Mouse (Mus musculus): ENCODE data around the gene Gm28305. TPM values are rescaled to one million over a fixed set of nuclear protein-coding genes. Genes with fewer than 3 reads are reported as not detected.

The Gm28305 gene
- total RNA-seq (2014; fragmentation: Nextera tagmentation) = not detected in 2 replicates
- total RNA-seq (2017) = not detected in 2 replicates
- not detected in 2 replicates for polyA plus RNA-seq (2012)

DNA sequence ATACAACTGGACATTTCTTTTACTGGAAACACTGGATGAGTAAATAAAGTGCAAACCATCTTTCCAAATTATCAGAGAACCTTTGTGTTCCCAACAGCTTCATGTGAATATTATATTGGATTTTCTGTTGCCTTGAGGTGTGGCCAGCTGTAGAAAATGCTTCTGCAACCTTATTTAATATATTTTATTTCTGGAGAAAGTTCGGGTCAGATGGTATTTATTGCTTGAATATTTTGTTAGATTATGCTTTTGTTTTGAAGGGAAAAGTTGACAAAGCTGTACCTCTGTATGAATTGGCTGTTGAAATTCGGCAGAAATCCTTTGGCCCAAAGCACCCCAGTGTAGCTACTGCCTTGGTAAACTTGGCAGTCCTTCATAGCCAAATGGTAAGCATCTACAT, at the start of gene Gm28305:
Gene Gm28305 (plus strand): TSS at position 301 of the 400 bp plus-strand sequence.
- peaks cover 2% of the 10 kb centered on the region; the same call in 1 of the 2 replicates for H3K27me3 ChIP-seq (ENCODE audit: insufficient read depth, low read length)
- H3K4me1 ChIP-seq (ENCODE audit: insufficient read depth, low read depth, low read length) = 0 out of 2 replicates have a peak, but pooled peaks cover 3% of the 10 kb centered on the region
- peaks cover 2% of the 10 kb centered on the region for H3K36me3 ChIP-seq (replicated peaks)
- no peak for DNase-seq (ENCODE audit: low spot score)
- TF ChIP-seq POLR2AphosphoS5 (IDR thresholded peaks at IDR 0.05; ENCODE audit: insufficient replicate concordance, low read depth, low read length) = no peak
- TF ChIP-seq CTCF (IDR thresholded peaks at IDR 0.05; ENCODE audit: low read depth, low read length) = no peak
- no peak for TF ChIP-seq TAL1 (conservative IDR thresholded peaks at IDR 0.05; ENCODE audit: low read depth, low read length)
- no peak for TF ChIP-seq GATA2 (IDR thresholded peaks at IDR 0.05; ENCODE audit: borderline replicate concordance, low read depth, low read length)
- TF ChIP-seq GATA1 (IDR thresholded peaks at IDR 0.05; ENCODE audit: borderline replicate concordance, low read length) = no peak
- no peak for ATAC-seq (ENCODE audit: extremely low read depth, insufficient number of reproducible peaks, low FRiP score, poor library complexity, severe bottlenecking)
- no peaks in the 10 kb centered on the region for H3K9me3 ChIP-seq (replicated peaks)
- no peak within 1 kb of the TSS for H3K4me3 ChIP-seq (ENCODE audit: low read depth, low read length)

GRCm38 (mm10) chr9:103996496-103996895, 44.0 kb upstream of the Gm28305 start:
- no peaks in the 10 kb centered on the region for H3K9me3 ChIP-seq (replicated peaks)
- no peaks in the 10 kb centered on the region for H3K4me1 ChIP-seq (ENCODE audit: insufficient read depth, low read depth, low read length)
- TF ChIP-seq POLR2AphosphoS5 (IDR thresholded peaks at IDR 0.05; ENCODE audit: insufficient replicate concordance, low read depth, low read length) (no peak), GATA2 (IDR thresholded peaks at IDR 0.05; ENCODE audit: borderline replicate concordance, low read depth, low read length) (no peak), TAL1 (conservative IDR thresholded peaks at IDR 0.05; ENCODE audit: low read depth, low read length) (no peak), CTCF (IDR thresholded peaks at IDR 0.05; ENCODE audit: low read depth, low read length) (no peak), GATA1 (IDR thresholded peaks at IDR 0.05; ENCODE audit: borderline replicate concordance, low read length) (no peak)
- H3K27me3 ChIP-seq (ENCODE audit: insufficient read depth, low read length) = no peaks in the 10 kb centered on the region
- ATAC-seq (ENCODE audit: extremely low read depth, insufficient number of reproducible peaks, low FRiP score, poor library complexity, severe bottlenecking) (peak; percentile 34; the same call in 1 of the 2 replicates), DNase-seq (ENCODE audit: low spot score) (peak; percentile 6)
- no peaks in the 10 kb centered on the region for H3K36me3 ChIP-seq (replicated peaks)
- no peak overlapping the region for H3K4me3 ChIP-seq (ENCODE audit: low read depth, low read length)

GRCm38 (mm10) chr9:104000601-104001000, 39.9 kb upstream of the Gm28305 start:
- DNase-seq (ENCODE audit: low spot score) (no peak), ATAC-seq (ENCODE audit: extremely low read depth, insufficient number of reproducible peaks, low FRiP score, poor library complexity, severe bottlenecking) (no peak)
- H3K27me3 ChIP-seq (ENCODE audit: insufficient read depth, low read length) = peaks cover 4% of the 10 kb centered on the region; the same call in 1 of the 2 replicates
- peaks cover 7% of the 10 kb centered on the region; the same call in 1 of the 2 replicates for H3K4me1 ChIP-seq (ENCODE audit: insufficient read depth, low read depth, low read length)
- H3K36me3 ChIP-seq (replicated peaks) = no peaks in the 10 kb centered on the region
- TF ChIP-seq TAL1 (conservative IDR thresholded peaks at IDR 0.05; ENCODE audit: low read depth, low read length) (no peak), GATA2 (IDR thresholded peaks at IDR 0.05; ENCODE audit: borderline replicate concordance, low read depth, low read length) (no peak), CTCF (IDR thresholded peaks at IDR 0.05; ENCODE audit: low read depth, low read length) (no peak), GATA1 (IDR thresholded peaks at IDR 0.05; ENCODE audit: borderline replicate concordance, low read length) (no peak), POLR2AphosphoS5 (IDR thresholded peaks at IDR 0.05; ENCODE audit: insufficient replicate concordance, low read depth, low read length) (no peak)
- H3K9me3 ChIP-seq (replicated peaks) = peaks cover 12% of the 10 kb centered on the region
- no peak overlapping the region for H3K4me3 ChIP-seq (ENCODE audit: low read depth, low read length)

- Histone ChIP-seq H3K9me3 (replicated peaks) (peaks cover 12% of the 10 kb centered on the region), H3K27me3 (ENCODE audit: insufficient read depth, low read length) (peaks cover 4% of the 10 kb centered on the region; the same call in 1 of the 2 replicates), H3K4me3 (ENCODE audit: low read depth, low read length) (peak within 1 kb of the TSS; percentile 48; the same call in 1 of the 2 replicates), H3K4me1 (ENCODE audit: insufficient read depth, low read depth, low read length) (peaks cover 7% of the 10 kb centered on the region; the same call in 1 of the 2 replicates), H3K36me3 (replicated peaks) (no peaks in the 10 kb centered on the region)
- DNase-seq (ENCODE audit: low spot score) (peak; percentile 1), ATAC-seq (ENCODE audit: extremely low read depth, insufficient number of reproducible peaks, low FRiP score, poor library complexity, severe bottlenecking) (peak; percentile 84)
- no peak for TF ChIP-seq POLR2AphosphoS5 (IDR thresholded peaks at IDR 0.05; ENCODE audit: insufficient replicate concordance, low read depth, low read length)
- no peak for TF ChIP-seq TAL1 (conservative IDR thresholded peaks at IDR 0.05; ENCODE audit: low read depth, low read length)
- TF ChIP-seq CTCF (IDR thresholded peaks at IDR 0.05; ENCODE audit: low read depth, low read length) = no peak
These were observed 38.3 kb upstream of the Gm28305 start, which contains the start of gene Nphp3 for GRCm38 (mm10) chr9:104001921-104002859. Gene Nphp3 (plus strand): TSS chr9:104002544.

- H3K27me3 ChIP-seq (ENCODE audit: insufficient read depth, low read length) = peaks cover 4% of the 10 kb centered on the region; the same call in 1 of the 2 replicates
- peak overlapping the region; percentile 48; the same call in 1 of the 2 replicates for H3K4me3 ChIP-seq (ENCODE audit: low read depth, low read length)
- TF ChIP-seq GATA1 (IDR thresholded peaks at IDR 0.05; ENCODE audit: borderline replicate concordance, low read length) = no peak
- no peaks in the 10 kb centered on the region for H3K36me3 ChIP-seq (replicated peaks)
- DNase-seq (ENCODE audit: low spot score) (no peak), ATAC-seq (ENCODE audit: extremely low read depth, insufficient number of reproducible peaks, low FRiP score, poor library complexity, severe bottlenecking) (no peak)
- H3K4me1 ChIP-seq (ENCODE audit: insufficient read depth, low read depth, low read length) = peaks cover 7% of the 10 kb centered on the region; the same call in 1 of the 2 replicates
- H3K9me3 ChIP-seq (replicated peaks) = peaks cover 12% of the 10 kb centered on the region
These were observed 37.5 kb upstream of the Gm28305 start for GRCm38 (mm10) chr9:104002913-104003330.

DNA sequence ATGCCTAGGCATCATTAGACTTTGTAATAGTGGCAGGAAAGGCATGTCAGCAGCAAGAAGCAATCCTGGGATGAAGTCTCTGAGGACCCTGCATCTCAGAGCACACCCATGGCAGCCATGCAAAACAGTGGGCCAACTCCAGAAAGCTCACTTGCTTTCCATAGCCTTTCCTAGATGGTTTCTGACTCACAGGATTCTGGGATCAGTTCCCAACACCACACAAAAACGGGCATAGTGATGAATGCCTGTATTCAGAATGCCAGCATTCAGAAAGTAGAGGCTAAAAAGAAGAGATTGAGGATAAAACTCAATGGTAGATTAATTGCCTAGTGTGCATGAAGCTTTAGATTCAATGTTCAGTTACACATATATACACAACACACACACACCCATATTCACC, 25.9 kb upstream of the Gm28305 start:
- Histone ChIP-seq H3K4me3 (ENCODE audit: low read depth, low read length) (no peak overlapping the region), H3K27me3 (ENCODE audit: insufficient read depth, low read length) (no peaks in the 10 kb centered on the region)

More for the DNA sequence above, 25.9 kb upstream of the Gm28305 start:
- DNase-seq (ENCODE audit: low spot score) (no peak), ATAC-seq (ENCODE audit: extremely low read depth, insufficient number of reproducible peaks, low FRiP score, poor library complexity, severe bottlenecking) (no peak)
- no peaks in the 10 kb centered on the region for H3K36me3 ChIP-seq (replicated peaks)
- H3K4me1 ChIP-seq (ENCODE audit: insufficient read depth, low read depth, low read length) = no peaks in the 10 kb centered on the region
- TF ChIP-seq GATA1 (IDR thresholded peaks at IDR 0.05; ENCODE audit: borderline replicate concordance, low read length) (no peak), CTCF (IDR thresholded peaks at IDR 0.05; ENCODE audit: low read depth, low read length) (no peak), POLR2AphosphoS5 (IDR thresholded peaks at IDR 0.05; ENCODE audit: insufficient replicate concordance, low read depth, low read length) (no peak), GATA2 (IDR thresholded peaks at IDR 0.05; ENCODE audit: borderline replicate concordance, low read depth, low read length) (no peak), TAL1 (conservative IDR thresholded peaks at IDR 0.05; ENCODE audit: low read depth, low read length) (no peak)
- H3K9me3 ChIP-seq (replicated peaks) = no peaks in the 10 kb centered on the region

Data from G1E (cell line).